Mouse (Mus musculus): ENCODE data around the gene Mansc4. TPM values are rescaled to one million over a fixed set of nuclear protein-coding genes. Genes with fewer than 3 reads are reported as not detected.

Gene Mansc4
- polyA plus RNA-seq, 1 experiment from 2014 or later = 0.53 TPM

- Histone ChIP-seq H3K4me1 (replicated peaks) (peaks cover 18% of the 10 kb centered on the region), H3K27me3 (no peaks in the 10 kb centered on the region), H3K4me2 (no peak overlapping the region), H3K36me3 (no peaks in the 10 kb centered on the region; the same call in 1 of the 2 replicates), H3K9ac (no peak overlapping the region), H3K9me3 (replicated peaks) (no peaks in the 10 kb centered on the region), H3K27ac (no peak overlapping the region), H3K4me3 (no peak overlapping the region)
- WGBS = 43% methylated on average over 8 of the region's 8 CpGs
- ATAC-seq (replicated peaks; ENCODE audit: insufficient number of reproducible peaks, insufficient read depth, low FRiP score, low read depth) = no peak
These were observed 10.6 kb upstream of the Mansc4 start for GRCm38 (mm10) chr6:147097346-147097929.

- Histone ChIP-seq H3K9me3 (replicated peaks) (no peaks in the 10 kb centered on the region), H3K27me3 (no peaks in the 10 kb centered on the region), H3K4me3 (no peak overlapping the region), H3K9ac (no peak overlapping the region), H3K4me1 (replicated peaks) (peaks cover 24% of the 10 kb centered on the region), H3K27ac (no peak overlapping the region), H3K36me3 (no peaks in the 10 kb centered on the region; the same call in 1 of the 2 replicates), H3K4me2 (no peak overlapping the region)
- no peak for ATAC-seq (replicated peaks; ENCODE audit: insufficient number of reproducible peaks, insufficient read depth, low FRiP score, low read depth)
- WGBS = 78% methylated on average over 3 of the region's 3 CpGs
These were observed 10.1 kb upstream of the Mansc4 start for GRCm38 (mm10) chr6:147096934-147097333.

- Histone ChIP-seq H3K4me3 (no peak overlapping the region), H3K27me3 (no peaks in the 10 kb centered on the region), H3K9me3 (replicated peaks) (no peaks in the 10 kb centered on the region), H3K4me2 (no peak overlapping the region), H3K36me3 (no peaks in the 10 kb centered on the region; the same call in 1 of the 2 replicates), H3K9ac (no peak overlapping the region), H3K27ac (no peak overlapping the region), H3K4me1 (replicated peaks) (peaks cover 25% of the 10 kb centered on the region)
- 92% methylated on average over 4 of the region's 4 CpGs for WGBS
- no peak for ATAC-seq (replicated peaks; ENCODE audit: insufficient number of reproducible peaks, insufficient read depth, low FRiP score, low read depth)
These were observed 9.3 kb upstream of the Mansc4 start for GRCm38 (mm10) chr6:147096109-147096508.

GRCm38 (mm10) chr6:147094771-147095170, 7.9 kb upstream of the Mansc4 start:
- Histone ChIP-seq H3K27ac (no peak overlapping the region), H3K27me3 (no peaks in the 10 kb centered on the region), H3K9me3 (replicated peaks) (no peaks in the 10 kb centered on the region), H3K9ac (no peak overlapping the region), H3K4me3 (no peak overlapping the region), H3K36me3 (no peaks in the 10 kb centered on the region; the same call in 1 of the 2 replicates), H3K4me1 (replicated peaks) (peaks cover 25% of the 10 kb centered on the region), H3K4me2 (no peak overlapping the region)
- ATAC-seq (replicated peaks; ENCODE audit: insufficient number of reproducible peaks, insufficient read depth, low FRiP score, low read depth) = no peak
- 79% methylated on average over 7 of the region's 7 CpGs for WGBS

- H3K27me3 ChIP-seq = no peaks in the 10 kb centered on the region
- no peaks in the 10 kb centered on the region; the same call in 1 of the 2 replicates for H3K36me3 ChIP-seq
- peak overlapping the region; percentile 79 for H3K4me3 ChIP-seq
- H3K27ac ChIP-seq = peak overlapping the region; percentile 84; the same call in 1 of the 2 replicates
- H3K9ac ChIP-seq = peak overlapping the region; percentile 85
- H3K4me2 ChIP-seq = peak overlapping the region; percentile 96
- ATAC-seq (replicated peaks; ENCODE audit: insufficient number of reproducible peaks, insufficient read depth, low FRiP score, low read depth) = 0 out of 2 replicates have a peak, but pooled peaks have one; percentile 4
- no peaks in the 10 kb centered on the region for H3K9me3 ChIP-seq (replicated peaks)
- WGBS = 2% methylated on average over 15 of the region's 15 CpGs
- H3K4me1 ChIP-seq (replicated peaks) = peaks cover 25% of the 10 kb centered on the region
These were observed 5.3 kb upstream of the Mansc4 start for GRCm38 (mm10) chr6:147092136-147092535.

- peak within 1 kb of the TSS; percentile 96 for H3K4me2 ChIP-seq
- peak within 1 kb of the TSS; percentile 84 for H3K27ac ChIP-seq
- peak within 1 kb of the TSS; percentile 85 for H3K9ac ChIP-seq
- no peaks in the 10 kb centered on the region for H3K9me3 ChIP-seq (replicated peaks)
- peaks cover 32% of the 10 kb centered on the region for H3K4me1 ChIP-seq (replicated peaks)
- WGBS = under 1% methylated on average over 99 of the region's 99 CpGs
- no peaks in the 10 kb centered on the region for H3K27me3 ChIP-seq
- ATAC-seq (replicated peaks; ENCODE audit: insufficient number of reproducible peaks, insufficient read depth, low FRiP score, low read depth) = peak; percentile 83
- H3K4me3 ChIP-seq = peak within 1 kb of the TSS; percentile 79
- no peaks in the 10 kb centered on the region; the same call in 1 of the 2 replicates for H3K36me3 ChIP-seq
These were observed 4.6 kb upstream of the Mansc4 start, which contains the start of gene Klhl42 for GRCm38 (mm10) chr6:147091136-147092120. Klhl42 (plus strand) TSS chr6:147091379.

- H3K4me2 ChIP-seq = peak overlapping the region; percentile 96
- H3K27me3 ChIP-seq = no peaks in the 10 kb centered on the region
- no peaks in the 10 kb centered on the region for H3K9me3 ChIP-seq (replicated peaks)
- ATAC-seq (replicated peaks; ENCODE audit: insufficient number of reproducible peaks, insufficient read depth, low FRiP score, low read depth) = no peak
- H3K36me3 ChIP-seq = no peaks in the 10 kb centered on the region
- H3K4me3 ChIP-seq = no peak overlapping the region
- 73% methylated on average over 5 of the region's 5 CpGs for WGBS
- 0 out of 2 replicates have a peak overlapping the region, but pooled peaks have one; percentile 85 for H3K9ac ChIP-seq
- no peak overlapping the region for H3K27ac ChIP-seq
- H3K4me1 ChIP-seq (replicated peaks) = peaks cover 33% of the 10 kb centered on the region
These were observed 3.4 kb upstream of the Mansc4 start for GRCm38 (mm10) chr6:147090191-147090590.

GRCm38 (mm10) chr6:147088517-147088916, 1.7 kb upstream of the Mansc4 start:
- Histone ChIP-seq H3K36me3 (no peaks in the 10 kb centered on the region), H3K9me3 (replicated peaks) (no peaks in the 10 kb centered on the region), H3K4me2 (no peak overlapping the region), H3K27me3 (no peaks in the 10 kb centered on the region), H3K4me3 (no peak overlapping the region), H3K4me1 (replicated peaks) (peaks cover 29% of the 10 kb centered on the region), H3K9ac (no peak overlapping the region), H3K27ac (no peak overlapping the region)
- no peak for ATAC-seq (replicated peaks; ENCODE audit: insufficient number of reproducible peaks, insufficient read depth, low FRiP score, low read depth)
- 85% methylated on average over 3 of the region's 3 CpGs for WGBS

- no peak overlapping the region for H3K9ac ChIP-seq
- H3K4me3 ChIP-seq = no peak overlapping the region
- H3K4me2 ChIP-seq = no peak overlapping the region
- H3K27ac ChIP-seq = no peak overlapping the region
- H3K4me1 ChIP-seq (replicated peaks) = peaks cover 23% of the 10 kb centered on the region
- no peaks in the 10 kb centered on the region for H3K9me3 ChIP-seq (replicated peaks)
- WGBS = 64% methylated on average over 6 of the region's 7 CpGs
- H3K36me3 ChIP-seq = no peaks in the 10 kb centered on the region
- H3K27me3 ChIP-seq = no peaks in the 10 kb centered on the region
- ATAC-seq (replicated peaks; ENCODE audit: insufficient number of reproducible peaks, insufficient read depth, low FRiP score, low read depth) = no peak
These were observed 904 bp upstream of the Mansc4 start for GRCm38 (mm10) chr6:147087736-147088135.

- 59% methylated on average over 7 of the region's 7 CpGs for WGBS
- no peaks in the 10 kb centered on the region for H3K9me3 ChIP-seq (replicated peaks)
- no peaks in the 10 kb centered on the region for H3K36me3 ChIP-seq
- no peak overlapping the region for H3K9ac ChIP-seq
- no peak for ATAC-seq (replicated peaks; ENCODE audit: insufficient number of reproducible peaks, insufficient read depth, low FRiP score, low read depth)
- H3K4me3 ChIP-seq = no peak overlapping the region
- H3K27me3 ChIP-seq = no peaks in the 10 kb centered on the region
- H3K27ac ChIP-seq = no peak overlapping the region
- H3K4me1 ChIP-seq (replicated peaks) = peaks cover 9% of the 10 kb centered on the region
- H3K4me2 ChIP-seq = no peak overlapping the region
These were observed 1.3 kb downstream of the Mansc4 start for GRCm38 (mm10) chr6:147085398-147086040.

- H3K9ac ChIP-seq = no peak overlapping the region
- ATAC-seq (replicated peaks; ENCODE audit: insufficient number of reproducible peaks, insufficient read depth, low FRiP score, low read depth) = no peak
- H3K9me3 ChIP-seq (replicated peaks) = no peaks in the 10 kb centered on the region
- 92% methylated on average over 10 of the region's 10 CpGs for WGBS
- H3K4me3 ChIP-seq = no peak overlapping the region
- H3K4me1 ChIP-seq (replicated peaks) = no peaks in the 10 kb centered on the region
- no peak overlapping the region for H3K4me2 ChIP-seq
- 0 out of 2 replicates have a peak, but pooled peaks cover 7% of the 10 kb centered on the region for H3K36me3 ChIP-seq
- H3K27me3 ChIP-seq = no peaks in the 10 kb centered on the region
- H3K27ac ChIP-seq = no peak overlapping the region
These were observed 6.9 kb downstream of the Mansc4 start for GRCm38 (mm10) chr6:147079919-147080318.
